Mouse (Mus musculus): ENCODE measurements around the gene Mapk14. TPM values are rescaled to one million over a fixed set of nuclear protein-coding genes. Genes with fewer than 3 reads are reported as not detected.

Mapk14 gene
- polyA plus RNA-seq (2014; fragmentation: Illumina TruSeq; extraction: RNeasy Lipid Tissue Mini Kit (QIAGEN cat#74804); ENCODE audit: low read depth, low replicate concordance), result 44.8 TPM

GRCm38 (mm10) chr17:28690776-28691686 is at the start of gene Mapk14:
TSS of gene Mapk14 (plus strand) at chr17:28691329.

GRCm38 (mm10) chr17:28689586-28690283 is 1.4 kb upstream of the Mapk14 start, which contains the start of gene Slc26a8:
TSS of gene Slc26a8 (minus strand) at chr17:28690233.

GRCm38 (mm10) chr17:28725783-28726182 is 34.7 kb downstream of the Mapk14 start, which contains the start of gene AC170998.1:
TSS of gene AC170998.1 (plus strand) at chr17:28726083.

DNA sequence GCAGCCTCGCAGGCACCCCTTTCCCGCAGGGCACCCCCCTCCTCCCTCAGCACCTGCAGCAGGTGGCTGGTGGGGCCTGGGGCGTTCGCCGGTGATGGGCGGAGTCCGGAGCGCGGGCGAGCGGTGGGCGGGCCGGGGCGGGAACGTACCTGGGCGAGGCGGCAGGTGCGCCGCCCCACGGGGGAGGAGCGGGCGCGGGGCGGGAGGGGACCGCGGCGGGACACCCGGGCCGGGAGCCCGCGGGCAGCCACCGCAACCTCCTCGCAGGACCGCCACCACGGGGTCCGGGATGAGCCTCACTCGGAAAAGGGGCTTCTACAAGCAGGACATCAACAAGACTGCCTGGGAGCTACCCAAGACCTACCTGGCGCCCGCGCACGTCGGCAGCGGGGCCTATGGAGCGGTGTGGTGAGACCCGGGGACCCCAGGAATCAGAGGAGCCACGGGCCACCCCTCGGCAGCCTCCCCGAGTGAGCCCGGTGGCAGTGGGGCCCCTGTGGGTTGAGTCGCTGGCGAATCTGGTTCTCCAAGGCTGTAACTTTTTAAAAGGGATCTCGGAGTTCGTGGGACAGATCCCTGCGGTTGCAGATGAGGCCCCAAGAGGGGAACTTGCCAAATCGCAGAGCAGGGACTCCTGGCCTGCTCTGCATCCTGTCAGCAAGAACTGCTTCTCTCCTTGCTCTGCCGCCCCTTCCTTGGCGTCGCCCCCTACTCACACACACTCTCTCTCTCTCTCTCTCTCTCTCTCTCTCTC is 78.2 kb downstream of the Mapk14 start, which contains the start of gene Mapk13:
Gene Mapk13 (plus strand): TSS at position 177 of the 754 bp plus-strand sequence.

Other genes starting within 250 kb of the Mapk14 start
- gene Fkbp5, start 173.8 kb upstream of the Mapk14 start, polyA plus RNA-seq (2014; fragmentation: Illumina TruSeq; extraction: RNeasy Lipid Tissue Mini Kit (QIAGEN cat#74804); ENCODE audit: low read depth, low replicate concordance), result 14.0 TPM
- gene Armc12, start 160.5 kb upstream of the Mapk14 start, polyA plus RNA-seq (2014; fragmentation: Illumina TruSeq; extraction: RNeasy Lipid Tissue Mini Kit (QIAGEN cat#74804); ENCODE audit: low read depth, low replicate concordance), result not detected
- not detected for gene Clpsl2, start 141.9 kb upstream of the Mapk14 start, polyA plus RNA-seq (2014; fragmentation: Illumina TruSeq; extraction: RNeasy Lipid Tissue Mini Kit (QIAGEN cat#74804); ENCODE audit: low read depth, low replicate concordance)
- gene Clps, start 130.6 kb upstream of the Mapk14 start, polyA plus RNA-seq (2014; fragmentation: Illumina TruSeq; extraction: RNeasy Lipid Tissue Mini Kit (QIAGEN cat#74804); ENCODE audit: low read depth, low replicate concordance), result not detected
- not detected for gene Lhfpl5, start 115.7 kb upstream of the Mapk14 start, polyA plus RNA-seq (2014; fragmentation: Illumina TruSeq; extraction: RNeasy Lipid Tissue Mini Kit (QIAGEN cat#74804); ENCODE audit: low read depth, low replicate concordance)
- 28.0 TPM for gene Srpk1, start 68.6 kb upstream of the Mapk14 start, polyA plus RNA-seq (2014; fragmentation: Illumina TruSeq; extraction: RNeasy Lipid Tissue Mini Kit (QIAGEN cat#74804); ENCODE audit: low read depth, low replicate concordance)
- gene Slc26a8, start 1.1 kb upstream of the Mapk14 start, polyA plus RNA-seq (2014; fragmentation: Illumina TruSeq; extraction: RNeasy Lipid Tissue Mini Kit (QIAGEN cat#74804); ENCODE audit: low read depth, low replicate concordance), result not detected
- not detected for gene AC170998.1, start 34.8 kb downstream of the Mapk14 start, polyA plus RNA-seq (2014; fragmentation: Illumina TruSeq; extraction: RNeasy Lipid Tissue Mini Kit (QIAGEN cat#74804); ENCODE audit: low read depth, low replicate concordance)
- gene Mapk13, start 78.0 kb downstream of the Mapk14 start, polyA plus RNA-seq (2014; fragmentation: Illumina TruSeq; extraction: RNeasy Lipid Tissue Mini Kit (QIAGEN cat#74804); ENCODE audit: low read depth, low replicate concordance), result not detected
- 11.5 TPM for gene Brpf3, start 109.8 kb downstream of the Mapk14 start, polyA plus RNA-seq (2014; fragmentation: Illumina TruSeq; extraction: RNeasy Lipid Tissue Mini Kit (QIAGEN cat#74804); ENCODE audit: low read depth, low replicate concordance)
- gene Pnpla1, start 167.1 kb downstream of the Mapk14 start, polyA plus RNA-seq (2014; fragmentation: Illumina TruSeq; extraction: RNeasy Lipid Tissue Mini Kit (QIAGEN cat#74804); ENCODE audit: low read depth, low replicate concordance), result not detected
- not detected for gene 4930539E08Rik, start 224.0 kb downstream of the Mapk14 start, polyA plus RNA-seq (2014; fragmentation: Illumina TruSeq; extraction: RNeasy Lipid Tissue Mini Kit (QIAGEN cat#74804); ENCODE audit: low read depth, low replicate concordance)

Measured in liver, adult 10 weeks (tissue).